Mouse (Mus musculus) right cerebral cortex, postnatal 4 days (tissue): ENCODE results near the gene Nktr.

ENCODE experiments used
- DNase-seq: peaks from one replicate; pipeline ENCODE4 v3.0.0-alpha.2; 2022

Gene Nktr

DNA sequence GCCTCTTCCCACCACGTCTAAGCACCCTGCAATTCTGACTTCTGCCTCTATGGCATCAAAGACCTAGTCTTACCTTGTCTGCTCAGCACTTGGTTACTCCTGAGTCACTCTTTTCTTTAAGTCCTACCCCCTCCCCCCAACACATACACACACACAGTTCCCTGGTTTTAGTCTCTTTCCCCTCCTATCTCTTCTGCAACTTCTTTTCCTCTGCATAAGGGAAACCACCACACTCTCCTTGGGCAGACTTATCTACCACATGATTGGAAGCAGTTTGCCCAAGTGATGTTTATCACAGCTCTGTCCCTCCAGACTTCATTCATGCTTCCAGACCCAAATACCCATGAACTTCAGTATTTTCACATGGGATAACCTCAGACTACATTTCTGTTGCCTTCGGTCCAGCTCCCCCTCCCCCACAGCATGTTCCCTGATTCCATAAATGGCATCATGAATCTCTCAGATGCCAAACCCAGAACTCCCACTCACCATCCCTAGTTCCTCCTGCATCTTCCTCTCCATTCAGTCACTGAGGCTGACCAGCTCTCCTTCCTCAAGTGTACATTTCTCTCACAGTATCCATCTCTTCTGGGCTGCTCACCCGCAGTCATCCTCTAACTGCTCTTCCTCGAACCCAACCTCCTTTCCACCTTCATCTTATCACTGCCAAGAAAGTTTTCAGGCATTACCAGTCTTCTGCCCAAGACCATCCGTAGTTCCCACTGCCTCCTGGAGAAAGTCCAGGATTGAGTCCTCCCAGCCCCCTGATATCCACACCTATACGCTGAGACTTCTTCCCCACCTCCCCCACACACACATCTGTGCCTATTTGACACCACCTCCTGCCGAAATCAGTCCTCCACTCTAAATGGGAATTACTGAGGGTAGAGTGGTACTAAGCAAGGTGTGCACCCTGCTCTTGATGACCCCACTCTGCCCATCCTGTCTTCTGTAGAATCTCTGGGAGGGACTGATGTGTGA, 10.2 kb upstream of the Nktr start:
- no peak for DNase-seq

DNA sequence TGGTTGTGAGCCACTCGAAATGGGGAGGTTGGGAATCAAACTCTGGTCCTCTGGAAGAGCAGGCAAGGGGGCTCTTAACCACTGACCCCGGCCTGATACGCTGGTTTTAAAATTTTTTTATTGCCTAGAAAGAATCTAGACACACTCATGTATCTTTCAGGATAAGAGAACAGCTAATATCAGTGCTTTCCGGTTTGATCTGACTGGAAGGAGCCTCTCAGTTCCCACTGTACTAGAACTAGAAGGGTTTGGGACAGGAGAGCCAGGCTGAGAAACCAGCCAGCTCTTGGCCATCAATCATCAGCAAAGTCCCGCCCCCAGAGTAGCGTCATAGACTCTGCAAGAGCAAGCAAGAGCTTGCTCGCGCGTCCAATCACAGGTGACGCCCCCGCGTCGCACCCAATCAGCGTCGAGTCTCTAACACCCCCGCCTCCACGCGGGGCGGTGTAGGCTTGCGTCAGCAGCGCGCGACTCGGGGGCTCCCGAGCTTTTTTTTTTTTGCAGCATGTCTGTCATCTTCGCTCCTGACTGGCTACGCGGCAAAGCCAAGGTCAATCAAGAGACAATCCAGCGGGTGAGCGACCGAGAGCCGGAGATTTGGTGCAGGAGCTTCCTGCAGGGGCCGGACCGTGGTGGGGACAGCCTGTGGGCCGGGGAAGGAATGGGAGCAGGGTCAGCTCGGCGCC, 8.9 kb upstream of the Nktr start, which contains the start of gene Ss18l2:
Gene Ss18l2, plus strand, starts transcription at position 432 of the 686 bp plus-strand sequence.
- peak; percentile 95 for DNase-seq

DNA sequence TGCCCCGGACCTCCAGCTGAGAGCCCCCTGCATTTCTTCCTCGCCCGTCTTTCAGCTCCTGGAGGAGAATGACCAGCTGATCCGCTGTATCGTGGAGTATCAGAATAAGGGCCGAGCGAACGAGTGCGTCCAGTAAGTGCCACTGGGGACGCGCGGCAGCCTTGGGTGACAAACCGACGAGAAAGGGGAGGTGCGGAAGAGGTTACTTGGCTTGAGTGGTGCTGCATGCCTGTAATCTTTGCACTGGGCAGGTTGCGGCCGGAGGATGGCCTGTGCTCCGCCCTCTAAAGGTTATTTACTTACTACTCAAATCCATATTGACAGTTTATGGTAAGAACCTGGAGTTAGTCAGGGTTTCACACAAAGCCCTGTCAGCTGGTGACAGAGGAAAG, 8.4 kb upstream of the Nktr start:
- DNase-seq = no peak

DNA sequence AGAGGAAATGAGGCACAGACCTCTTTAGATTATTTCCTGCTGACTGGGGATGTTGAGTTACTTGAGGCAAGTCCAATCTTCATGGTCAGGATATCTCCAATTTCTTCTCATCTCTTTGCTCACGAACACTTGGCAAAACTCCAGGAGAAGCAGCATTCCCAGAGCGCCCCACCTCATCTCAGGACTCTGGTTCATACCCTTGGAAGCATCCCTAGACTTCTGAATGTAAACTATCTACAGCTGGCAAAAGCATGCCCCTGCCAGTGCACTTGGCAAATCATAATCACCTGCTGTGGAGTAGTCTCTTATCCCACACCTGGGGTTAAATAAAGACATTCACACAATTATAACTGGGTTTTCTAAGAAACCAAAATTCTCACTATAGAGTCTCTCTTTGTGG, 1.9 kb upstream of the Nktr start:
- DNase-seq = no peak

DNA sequence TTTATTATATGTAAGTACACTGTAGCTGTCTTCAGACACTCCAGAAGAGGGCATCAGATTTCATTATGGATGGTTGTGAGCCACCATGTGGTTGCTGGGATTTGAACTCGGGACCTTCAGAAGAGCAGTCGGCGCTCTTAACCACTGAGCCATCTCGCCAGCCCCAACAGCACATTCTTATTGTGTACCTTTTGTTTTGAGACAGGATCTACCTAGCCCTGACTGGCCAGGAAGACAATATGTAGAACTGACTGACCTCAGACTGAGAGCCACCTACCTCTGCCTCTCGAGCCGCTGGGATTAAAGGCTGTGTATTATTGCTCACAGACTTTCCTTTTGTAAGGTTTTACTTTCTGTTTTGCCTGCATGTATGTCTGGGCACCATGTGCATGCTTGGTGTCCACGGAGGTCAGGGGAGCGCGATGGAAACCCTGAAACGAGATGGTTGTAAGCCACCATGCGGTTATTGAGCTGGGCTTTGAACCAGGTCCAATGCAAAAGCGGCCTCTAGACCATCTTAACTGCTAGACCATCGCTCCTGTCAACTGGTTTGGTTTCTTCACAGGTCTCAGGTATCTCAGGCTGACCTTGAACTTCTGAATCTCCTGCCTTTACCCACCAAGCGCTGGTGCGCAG, 781 bp upstream of the Nktr start:
- no peak for DNase-seq

DNA sequence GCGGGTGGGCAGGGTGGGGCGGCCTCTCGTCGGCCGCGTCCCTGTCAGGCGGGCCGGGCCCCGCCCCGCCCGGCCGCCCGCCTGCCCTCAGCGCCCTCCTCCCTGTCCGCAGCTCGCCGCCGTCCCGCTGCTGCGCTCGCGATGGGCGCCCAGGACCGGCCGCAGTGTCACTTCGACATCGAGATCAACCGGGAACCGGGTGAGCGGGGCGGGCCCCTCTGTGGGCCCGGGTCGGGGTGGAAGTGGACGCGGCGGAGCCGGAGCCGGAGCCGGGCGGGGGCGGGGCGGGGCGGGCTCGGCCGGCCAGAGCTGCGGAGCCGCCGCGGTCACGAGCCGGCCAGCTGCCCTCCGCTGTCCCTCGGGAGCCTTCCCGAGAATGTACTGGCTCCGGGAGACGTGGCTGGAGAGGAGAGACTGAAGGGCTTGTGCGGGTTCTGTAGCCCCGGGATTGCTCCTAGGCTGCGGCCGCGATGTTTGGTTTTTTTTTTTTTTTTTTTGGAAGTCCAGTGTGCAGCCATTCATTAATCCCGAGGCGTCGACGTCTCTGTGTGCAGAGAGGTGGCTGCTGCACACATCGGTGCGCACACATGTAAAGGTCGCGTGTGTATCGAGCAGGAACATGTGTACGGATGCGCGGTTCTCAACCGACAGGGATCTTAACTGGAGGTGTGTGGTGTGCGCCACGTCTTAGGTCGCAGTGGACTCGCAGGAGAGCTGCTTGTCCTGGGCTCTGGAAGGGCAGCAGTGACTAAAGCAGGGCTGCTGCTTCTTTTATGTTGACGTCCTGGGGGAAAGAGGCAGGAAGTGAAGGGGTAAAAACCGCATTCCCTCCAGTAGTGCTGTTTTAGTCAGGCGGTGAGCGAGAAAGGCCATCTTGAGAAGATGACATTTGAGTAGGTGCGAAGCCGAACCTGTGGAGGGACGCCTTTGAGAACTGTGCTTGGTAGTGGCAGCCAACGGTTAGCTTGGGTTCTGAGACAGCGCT, 670 bp downstream of the Nktr start:
- DNase-seq = no peak

DNA sequence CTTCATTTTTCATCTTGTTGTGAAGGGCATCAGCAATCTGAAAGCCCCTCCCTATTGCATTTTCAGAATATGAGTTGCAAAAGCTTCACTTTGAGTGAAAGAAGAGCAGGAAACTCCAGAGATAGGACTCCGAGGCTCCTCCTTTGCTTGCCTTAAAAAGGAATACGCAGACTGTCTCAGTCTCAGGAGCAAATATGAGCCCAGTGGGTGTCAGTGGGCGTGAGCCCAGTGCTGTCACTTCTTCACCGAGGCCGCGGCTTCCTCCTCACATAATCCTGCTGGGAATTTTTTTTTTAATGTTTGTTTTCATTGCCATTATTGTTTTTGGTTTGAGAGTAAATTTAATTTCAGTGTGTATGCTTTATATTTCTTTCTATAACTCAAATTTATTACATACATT, 21.5 kb downstream of the Nktr start:
- DNase-seq = no peak

DNA sequence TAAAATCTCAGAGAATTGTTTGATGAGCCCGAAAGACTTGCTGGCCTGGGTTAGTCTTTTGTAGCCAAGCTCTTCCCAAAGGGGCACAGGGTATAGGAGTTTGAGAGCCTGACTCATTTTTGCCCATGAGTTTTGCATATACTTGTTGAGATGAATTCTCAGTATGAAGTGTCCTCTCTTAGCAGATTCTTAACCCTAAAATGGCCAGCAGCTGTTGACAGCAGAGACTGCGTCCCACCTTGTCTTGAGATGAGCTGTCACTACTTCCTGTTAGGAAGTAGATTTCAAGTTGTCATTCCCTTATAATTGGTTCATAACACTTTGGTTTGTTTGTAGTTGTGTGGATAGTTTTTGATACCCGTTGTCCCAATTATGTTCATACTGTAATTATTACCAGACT, 22.2 kb downstream of the Nktr start:
- no peak for DNase-seq

DNA sequence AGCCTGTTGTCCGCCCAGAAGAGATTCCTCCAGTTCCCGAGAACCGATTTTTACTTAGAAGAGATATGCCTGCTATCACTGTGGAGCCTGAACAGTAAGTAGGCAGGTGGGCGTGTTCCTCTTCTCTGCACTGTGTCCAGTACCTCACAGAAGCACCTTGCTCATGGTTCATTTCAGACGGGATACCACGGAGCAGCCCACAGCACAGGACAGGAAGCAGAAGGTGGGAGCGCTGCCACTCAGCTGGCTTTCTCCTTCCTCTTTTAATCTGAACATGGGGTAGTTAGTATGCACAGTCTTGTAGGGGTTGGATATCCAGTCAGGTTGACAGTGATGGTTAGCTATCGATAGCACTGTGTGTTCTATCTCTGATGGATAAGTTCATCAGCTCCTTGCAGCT, 25.1 kb downstream of the Nktr start:
- no peak for DNase-seq

DNA sequence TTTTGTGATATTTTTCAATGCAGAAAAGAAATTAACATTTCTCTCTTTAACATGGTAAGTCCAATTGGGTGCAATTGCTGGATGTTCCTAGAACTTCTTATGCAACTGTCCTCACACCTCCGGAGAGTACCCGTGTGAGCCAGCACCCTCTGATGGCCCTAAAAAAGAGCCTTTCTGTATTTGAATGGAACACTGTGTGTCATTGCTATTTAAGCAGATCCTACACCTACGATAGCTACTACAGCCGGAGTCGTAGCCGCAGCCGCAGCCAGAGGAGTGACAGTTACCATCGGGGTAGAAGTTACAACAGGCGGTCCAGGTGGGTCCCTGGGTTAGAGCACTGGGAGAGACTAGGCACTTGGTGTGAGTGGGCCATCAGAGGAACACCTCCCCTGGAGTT, 33.8 kb downstream of the Nktr start:
- no peak for DNase-seq

DNA sequence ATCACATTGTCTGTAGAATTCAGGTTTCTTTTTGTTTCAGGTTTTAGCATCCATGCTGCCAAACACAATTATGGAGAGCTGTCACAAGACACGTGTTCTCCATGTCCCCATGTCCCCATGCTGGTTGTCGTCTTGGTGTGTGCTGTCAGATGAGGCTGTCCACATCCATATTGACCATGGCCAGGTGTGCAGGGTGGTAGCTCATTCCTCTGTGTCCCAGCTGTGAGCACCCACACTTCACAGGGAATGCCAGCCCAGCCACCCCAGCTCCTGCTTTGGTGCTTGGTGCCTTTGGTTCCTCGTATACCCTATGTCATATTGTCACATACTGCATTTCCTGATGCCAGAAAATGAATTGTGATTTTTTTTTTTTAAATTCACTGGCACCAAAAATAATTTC, 35.7 kb downstream of the Nktr start:
- no peak for DNase-seq

DNA sequence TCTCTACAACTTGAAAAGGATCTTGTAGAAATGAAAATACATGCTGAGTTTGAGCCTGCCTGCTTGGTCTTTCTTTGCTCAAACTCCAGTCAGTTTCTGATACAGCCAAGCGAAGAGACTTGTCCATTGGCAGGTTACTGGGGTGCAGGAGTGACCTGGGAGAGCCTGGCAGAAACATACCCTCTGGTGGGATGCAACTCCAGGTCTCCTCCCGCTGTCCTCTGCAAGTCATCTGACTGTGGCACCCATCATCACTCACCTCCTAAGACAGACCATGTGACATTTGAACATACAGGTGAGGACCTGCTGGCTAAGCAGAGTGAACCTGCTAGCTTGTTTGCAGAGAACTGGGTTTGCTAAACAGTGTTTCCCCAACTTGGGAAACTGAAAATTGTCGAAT, 37.8 kb downstream of the Nktr start:
- no peak for DNase-seq

DNA sequence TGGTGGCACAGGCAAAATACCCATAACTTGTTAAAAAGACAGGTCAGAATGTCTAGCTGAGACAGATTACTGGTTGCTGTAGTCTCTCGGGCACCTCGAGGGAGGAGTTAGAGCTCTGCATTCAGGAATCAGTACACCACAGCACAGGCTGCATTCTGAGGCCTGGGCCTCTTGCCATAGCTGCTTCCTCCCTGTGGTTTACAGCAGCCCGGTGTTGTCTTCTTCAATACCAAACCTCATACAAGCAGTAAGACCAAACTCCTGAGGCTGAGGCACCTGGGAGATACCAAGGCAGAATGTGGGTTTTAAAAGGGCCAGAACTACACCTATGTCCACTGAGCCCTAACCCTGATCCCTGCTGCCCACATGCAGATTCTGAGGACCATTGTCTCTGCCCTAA, 38.5 kb downstream of the Nktr start:
- DNase-seq = no peak

DNA sequence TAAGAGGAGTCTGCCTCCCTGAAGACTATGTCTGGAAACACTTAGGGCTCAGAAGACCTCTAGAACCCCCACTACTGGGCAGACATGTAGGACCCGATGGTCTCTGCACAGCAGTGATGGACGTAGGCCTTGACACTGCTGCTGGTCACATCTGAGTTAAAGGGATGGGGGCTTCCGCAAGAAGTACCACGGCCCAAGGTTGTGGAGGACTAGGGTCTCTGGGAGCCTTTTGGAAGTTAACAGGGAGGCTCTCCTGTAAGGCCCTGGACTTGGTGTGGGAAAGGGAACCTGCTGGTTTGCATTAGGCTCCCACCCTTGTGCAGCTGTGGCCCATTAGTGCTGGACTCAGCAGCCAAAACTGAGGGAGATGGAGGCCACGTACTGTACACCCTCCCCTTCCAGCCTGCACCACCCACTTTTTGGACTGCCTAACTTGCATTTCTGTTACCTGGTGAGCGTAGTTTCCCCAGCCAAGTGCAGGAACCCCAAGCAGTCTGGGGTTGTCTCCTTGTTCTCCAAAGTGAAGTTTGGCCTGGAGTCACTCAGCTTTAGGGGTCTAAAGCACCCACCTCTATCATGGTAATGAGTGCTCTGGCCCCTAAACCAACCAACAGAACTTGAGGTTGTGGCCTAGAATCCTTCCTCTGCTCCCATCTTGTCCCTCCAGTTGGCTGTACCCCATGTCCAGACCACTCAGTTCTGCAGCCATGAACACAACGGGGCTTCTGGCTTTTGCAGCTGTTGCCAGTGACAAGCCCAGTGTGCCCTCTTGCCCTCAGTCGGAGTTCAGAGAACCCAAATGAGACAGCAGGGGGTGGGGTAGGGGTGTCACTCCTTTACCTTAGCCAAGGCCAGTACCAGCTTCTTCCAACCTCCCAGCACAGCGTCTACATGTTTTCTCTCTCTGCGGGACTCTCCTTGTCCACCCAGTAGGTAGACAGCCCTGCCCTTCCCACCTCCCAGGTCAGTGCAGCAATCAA, 39.2 kb downstream of the Nktr start:
- no peak for DNase-seq

DNA sequence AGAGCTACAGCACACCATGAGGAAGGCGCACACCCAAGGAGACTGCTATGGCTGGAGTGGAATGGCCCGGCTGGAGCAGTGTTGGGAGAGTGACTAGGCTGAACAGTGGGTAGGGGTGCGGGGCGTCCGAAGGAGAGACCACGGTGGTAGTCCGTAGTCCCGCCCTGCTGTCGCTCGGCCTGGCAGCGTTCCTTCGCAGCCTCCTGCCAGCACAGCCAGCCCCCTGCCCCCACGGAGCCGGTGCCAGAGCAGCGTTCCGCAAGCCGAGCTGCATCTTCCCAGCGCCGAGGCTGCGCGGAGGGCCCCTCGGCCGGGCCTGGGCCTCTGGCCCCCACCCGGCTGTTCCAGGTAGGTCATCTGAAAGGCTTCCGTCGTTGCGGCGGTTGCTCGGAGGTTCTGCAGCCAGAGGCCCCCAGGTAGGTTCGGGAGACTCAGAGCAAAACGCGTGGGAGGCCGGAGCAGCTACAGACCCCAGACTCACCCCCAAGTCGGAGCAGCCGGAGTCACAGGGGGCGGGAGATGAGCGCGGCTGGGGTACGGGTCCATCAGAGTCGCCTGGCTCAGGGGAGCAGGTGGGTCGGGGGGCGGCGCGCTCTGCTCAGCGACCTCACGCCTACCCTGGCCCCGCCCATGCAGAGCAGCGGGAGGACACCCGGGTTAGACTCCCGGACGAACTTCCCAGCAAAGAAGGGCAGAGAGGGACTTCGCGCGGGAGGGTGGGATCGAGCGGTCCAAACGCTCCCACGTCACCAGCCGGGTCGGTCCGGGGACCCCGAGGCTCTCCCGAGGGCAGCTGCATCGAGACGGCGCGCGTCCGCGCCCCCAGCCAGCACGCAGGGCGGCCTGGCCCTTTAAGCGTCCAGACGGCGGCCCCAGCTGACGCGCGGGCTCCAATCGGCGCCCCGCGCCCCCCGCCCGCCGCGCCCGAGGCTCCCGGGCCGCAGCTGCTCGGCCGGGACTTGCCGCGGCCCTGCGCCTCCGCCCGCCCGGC, 40.4 kb downstream of the Nktr start, which contains the start of gene Zfp651:
Gene Zfp651, plus strand, starts transcription at position 240 of the 991 bp plus-strand sequence.
- peak; percentile 76 for DNase-seq

DNA sequence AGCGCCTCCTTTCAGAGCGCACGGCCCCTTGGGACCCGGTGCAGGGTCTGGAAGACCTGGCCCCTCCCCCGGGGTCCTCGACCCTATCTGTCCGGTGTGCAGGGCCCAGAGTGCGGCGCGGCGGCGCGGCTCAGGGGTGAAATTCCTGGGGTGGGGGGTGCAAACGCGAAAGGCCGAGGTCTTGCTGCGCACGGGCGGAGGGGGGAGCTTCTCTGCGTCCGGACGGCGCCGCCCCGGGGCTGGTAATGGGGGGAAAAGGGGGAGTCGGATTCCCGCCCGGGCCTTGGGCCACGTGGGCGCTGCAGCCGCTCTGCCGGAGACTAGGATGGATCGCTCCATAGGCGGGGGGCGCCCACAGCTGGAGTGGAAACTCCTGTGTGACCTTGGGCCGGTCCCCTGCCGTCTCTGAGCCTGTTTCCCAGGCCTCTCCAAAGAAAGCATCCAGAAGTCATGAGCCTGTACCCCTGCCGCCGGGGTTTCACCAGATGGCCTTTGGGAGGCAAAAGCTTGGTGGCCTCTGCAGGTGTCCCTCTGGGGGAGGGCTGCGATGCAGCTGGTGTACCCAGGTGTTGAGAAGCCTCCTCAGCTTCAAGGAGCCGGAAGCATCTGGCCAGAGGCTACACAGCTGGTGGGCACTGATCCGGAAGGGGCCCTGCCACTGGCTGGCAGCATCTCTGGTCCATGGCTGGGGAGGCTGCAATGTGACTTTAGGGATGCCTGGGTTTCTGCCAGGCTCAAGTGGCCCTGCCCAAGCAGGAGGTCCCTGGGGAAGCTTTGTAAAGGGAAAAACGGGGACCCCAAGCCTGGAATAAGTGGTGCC, 41.5 kb downstream of the Nktr start:
- peak; percentile 58 for DNase-seq

DNA sequence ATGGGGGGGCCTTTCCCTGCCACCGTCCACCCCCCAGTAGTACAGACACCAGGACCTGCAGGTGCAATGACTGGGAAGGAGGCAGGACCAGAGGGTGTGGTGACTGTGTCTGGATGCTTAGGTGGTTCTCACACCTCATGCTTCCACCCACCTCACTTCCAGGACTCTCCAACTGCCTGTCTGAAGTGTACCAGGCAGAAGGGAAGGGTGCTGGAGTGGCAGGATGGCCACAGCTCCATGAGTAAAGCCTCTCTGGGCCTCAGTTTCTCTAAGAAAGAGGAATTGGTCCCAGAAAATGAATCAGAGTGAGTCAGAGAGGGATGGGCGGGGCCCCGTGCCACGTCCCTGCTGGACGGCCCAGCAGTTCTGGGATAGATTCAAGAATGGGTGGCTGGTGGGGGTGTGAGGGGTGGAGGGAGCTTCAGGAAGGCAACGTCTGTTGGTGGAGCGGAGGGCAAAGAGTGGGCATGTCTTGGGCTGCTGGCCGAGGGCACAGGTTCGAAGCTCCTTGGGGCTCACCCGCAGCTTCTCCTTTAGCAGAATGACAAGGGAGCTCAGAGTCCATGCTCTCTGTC, 42.2 kb downstream of the Nktr start:
- no peak for DNase-seq

DNA sequence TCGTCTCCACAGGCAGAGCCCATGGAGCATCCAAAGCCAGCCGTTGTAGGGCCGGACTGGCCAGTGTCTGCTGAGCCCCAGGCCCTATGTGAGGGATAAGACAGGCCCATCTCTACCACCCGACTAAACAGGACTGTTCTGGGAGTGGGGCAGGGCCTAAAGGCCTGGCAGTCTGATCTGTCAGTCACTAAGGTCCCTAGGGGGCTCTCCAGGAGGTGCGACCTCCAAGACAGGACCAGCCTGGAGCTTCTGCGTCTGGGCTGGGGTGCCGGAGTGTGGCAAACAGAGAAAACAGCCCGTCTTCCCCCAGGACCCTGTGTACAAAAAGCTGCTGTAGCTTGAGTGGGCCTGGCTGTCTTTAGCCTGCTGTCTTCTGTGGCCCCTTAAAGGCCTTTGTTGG, 42.8 kb downstream of the Nktr start:
- no peak for DNase-seq
